Mouse (Mus musculus) right cerebral cortex, adult 18-20 months (tissue): ENCODE results near the gene Cfap157.

Experiments used
- DNase-seq: peaks from one replicate; pipeline ENCODE4 v3.0.0; 2022; ENCODE audit warnings: mixed read lengths

The Cfap157 gene

GRCm38 (mm10) chr2:32779714-32780113 lies 4.5 kb downstream of the Cfap157 start:
- no peak for DNase-seq

- peak; percentile 58 for DNase-seq
Observed at GRCm38 (mm10) chr2:32779131-32779530, 5.1 kb downstream of the Cfap157 start.

GRCm38 (mm10) chr2:32778081-32778480 lies 6.1 kb downstream of the Cfap157 start:
- DNase-seq: no peak

GRCm38 (mm10) chr2:32776192-32776591 lies 8.0 kb downstream of the Cfap157 start:
- DNase-seq: no peak

DNA sequence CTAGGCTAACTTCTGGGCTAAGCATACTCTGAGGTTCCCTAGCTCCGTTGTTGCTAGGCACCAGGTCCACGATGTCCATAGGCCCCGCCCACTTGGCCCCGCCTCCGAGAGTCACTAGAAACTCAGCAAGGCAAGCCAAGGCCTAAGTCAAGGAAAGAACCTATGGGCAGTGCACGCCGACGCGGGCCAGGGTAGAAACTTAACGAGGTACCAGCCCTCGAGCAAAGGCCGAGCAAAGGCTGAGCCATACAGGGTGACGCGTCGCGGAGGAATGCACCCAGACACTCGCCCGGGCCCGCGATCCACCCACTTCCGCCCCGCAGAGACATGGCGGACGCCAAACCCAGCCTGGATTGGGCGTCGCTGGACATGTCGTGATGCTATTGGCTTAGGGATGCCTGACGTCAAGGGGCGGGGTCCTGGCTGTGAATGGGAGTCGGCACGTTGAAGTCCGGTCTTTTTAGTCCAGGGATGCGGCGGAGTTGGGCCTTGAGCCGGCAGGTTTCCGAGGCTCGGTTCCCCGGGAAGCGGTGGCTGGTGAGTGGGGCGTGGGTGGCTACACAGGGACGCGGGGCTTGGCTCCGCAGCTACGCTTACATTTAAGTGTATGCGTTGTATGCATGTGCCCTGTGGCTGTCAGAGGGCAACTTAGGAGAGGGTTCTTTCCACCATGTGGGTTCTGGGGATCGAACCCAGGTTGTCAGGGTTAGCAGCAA lies 8.7 kb downstream of the Cfap157 start, which contains the start of the genes Ttc16 and Ptrh1:
Gene Ttc16, minus strand, starts transcription at position 275 of the 716 bp plus-strand sequence.
Gene Ptrh1, plus strand, starts transcription at position 428 of the 716 bp plus-strand sequence.
- peak; percentile 97 for DNase-seq

DNA sequence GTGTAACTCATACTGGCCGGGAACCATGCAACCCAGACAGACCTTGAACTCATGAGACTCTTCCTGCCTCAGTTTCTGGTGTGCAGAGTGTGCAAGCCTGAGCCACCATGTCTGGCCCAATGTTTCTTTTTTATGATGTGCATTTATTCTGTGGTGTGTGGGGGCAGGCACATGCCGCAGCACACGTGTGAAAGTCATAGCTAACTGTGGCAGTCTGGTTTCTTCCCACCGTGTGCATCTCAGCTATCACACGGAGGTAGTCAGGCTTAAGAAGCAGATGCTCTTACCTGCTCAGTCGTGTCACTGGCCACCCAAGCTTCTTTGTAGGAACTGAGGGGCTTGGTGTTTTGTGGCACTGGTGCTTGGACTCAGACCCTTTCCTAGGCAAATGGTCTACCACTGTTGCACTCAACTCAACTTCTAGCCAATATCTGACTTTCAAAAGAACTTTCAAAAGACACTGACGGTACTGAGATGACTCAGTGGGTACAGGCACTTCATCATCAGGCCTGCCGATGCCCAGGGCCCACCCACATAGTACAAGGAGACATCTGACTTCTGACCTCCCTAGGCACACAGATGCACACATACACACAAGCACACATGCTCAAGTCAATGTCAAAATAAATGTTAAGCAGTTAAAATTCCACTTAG lies 11.5 kb downstream of the Cfap157 start:
- DNase-seq: no peak

DNA sequence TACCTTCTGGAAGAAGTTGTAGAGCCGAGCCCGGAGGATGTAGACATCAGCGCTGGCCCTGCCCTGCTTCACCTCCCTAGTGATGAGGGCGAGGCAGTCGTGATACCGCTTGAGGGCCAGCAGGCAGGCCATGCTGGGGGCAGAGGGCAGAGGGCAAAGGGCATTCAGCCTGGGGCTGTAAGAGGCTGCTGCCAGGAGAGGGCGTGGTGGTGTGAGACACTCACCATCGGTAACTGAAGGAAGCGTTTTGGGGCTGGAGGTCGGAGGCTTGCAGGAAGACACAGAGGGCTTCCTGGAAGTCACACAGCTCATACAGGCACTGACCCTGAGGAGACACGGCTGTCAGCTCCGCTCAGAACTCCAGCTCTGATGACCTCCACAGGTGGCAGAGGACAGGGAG lies 12.3 kb downstream of the Cfap157 start:
- no peak for DNase-seq

DNA sequence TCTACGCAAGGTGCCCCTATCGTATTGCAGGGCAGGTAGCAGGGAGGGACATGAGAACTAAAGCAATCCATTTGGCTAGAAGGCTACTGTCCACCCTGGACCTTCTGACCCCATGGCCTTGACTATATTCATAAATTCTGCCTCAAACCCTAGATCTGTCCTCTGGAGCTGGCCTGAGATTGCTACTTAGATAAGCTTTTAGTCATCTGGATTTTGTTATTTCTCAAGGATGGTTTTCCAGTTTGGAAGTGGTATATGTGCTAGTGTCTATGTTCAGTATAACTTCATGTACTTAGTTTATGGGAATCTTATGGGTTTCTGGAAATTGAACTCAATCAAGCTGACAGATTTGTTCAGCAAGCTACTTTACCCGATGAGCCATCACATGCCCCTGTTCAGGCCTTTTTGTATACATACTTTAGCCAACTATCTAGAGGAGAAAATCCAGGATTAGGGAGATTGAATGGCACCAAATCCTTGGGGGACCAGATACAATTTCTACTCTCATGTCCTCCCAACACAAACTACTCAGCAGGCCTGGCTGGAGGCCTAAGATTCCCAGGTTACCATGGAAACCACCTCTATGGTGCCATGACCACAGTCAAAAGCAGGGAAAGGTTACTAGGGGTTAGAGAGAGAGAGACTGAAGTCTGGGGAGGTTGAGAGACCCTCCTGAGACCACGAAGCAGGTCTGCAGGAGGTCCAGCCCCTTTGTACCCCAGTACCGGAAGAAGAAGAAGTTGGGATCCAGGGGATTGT lies 14.7 kb downstream of the Cfap157 start:
- DNase-seq: no peak

GRCm38 (mm10) chr2:32768661-32769285 lies 15.5 kb downstream of the Cfap157 start:
- no peak for DNase-seq

DNA sequence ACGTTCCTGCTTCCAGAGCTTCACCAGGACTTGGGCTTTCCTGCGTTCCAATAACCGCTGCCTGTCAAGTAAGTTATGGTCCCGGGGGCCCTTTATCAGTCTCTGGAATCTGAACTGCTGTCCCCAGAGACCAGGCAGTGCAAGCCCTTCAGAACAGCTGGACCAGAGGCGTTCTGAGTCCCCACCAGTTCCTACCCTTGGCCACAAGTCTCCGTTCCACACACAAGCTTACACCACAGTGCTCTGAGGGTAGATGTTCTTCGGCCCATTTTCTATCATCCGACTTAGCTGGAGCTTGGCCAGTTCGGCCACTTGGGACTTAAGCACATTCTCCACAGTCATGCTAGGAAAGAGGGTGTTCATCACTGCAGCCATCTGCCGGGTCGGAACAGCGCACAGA lies 17.0 kb downstream of the Cfap157 start:
- DNase-seq: no peak

DNA sequence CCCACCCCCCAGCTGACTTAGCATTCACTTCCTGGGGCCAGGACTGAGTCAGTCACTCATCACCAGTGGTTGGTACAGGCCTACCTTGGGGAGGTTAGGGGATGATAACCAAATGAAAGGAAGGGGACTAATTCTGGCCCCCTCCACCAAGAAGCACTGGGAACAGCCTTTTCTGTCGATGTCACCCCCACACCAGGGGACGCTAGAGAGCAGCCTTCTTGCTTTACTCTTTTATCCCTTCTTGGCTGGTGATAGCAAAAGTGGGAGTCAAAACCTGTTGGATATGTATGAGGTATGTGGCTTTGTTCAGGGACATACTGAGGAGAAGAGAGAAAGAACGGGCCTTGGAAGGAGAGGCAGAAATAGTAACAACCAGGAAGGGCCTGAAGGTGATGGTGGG lies 20.9 kb downstream of the Cfap157 start:
- DNase-seq: no peak

- no peak for DNase-seq
Observed at GRCm38 (mm10) chr2:32761859-32762258, 22.4 kb downstream of the Cfap157 start.

- DNase-seq: peak; percentile 49
Observed at GRCm38 (mm10) chr2:32761361-32761760, 22.9 kb downstream of the Cfap157 start.

DNA sequence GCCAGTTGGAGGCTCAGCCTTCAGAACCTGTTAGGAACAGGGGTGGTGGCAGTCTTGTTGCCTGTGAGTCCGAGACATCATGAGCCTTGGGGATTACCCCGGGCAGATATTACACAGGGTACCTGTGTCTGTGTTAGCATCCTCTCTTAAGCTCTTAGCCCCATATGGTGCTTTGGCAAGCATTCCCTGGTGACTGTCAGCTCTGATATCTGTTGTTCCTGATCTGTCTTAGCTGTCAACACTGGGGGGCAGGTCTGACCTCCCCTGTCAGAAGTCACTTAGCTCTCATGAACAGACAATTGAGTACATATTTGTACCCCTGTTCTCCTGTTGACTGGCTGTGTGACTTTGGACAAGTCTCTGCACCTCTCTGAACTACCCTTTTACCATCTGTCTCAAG lies 25.2 kb downstream of the Cfap157 start:
- no peak for DNase-seq

- no peak for DNase-seq
Observed at GRCm38 (mm10) chr2:32758503-32758902, 25.7 kb downstream of the Cfap157 start.

GRCm38 (mm10) chr2:32757056-32757845 lies 27.0 kb downstream of the Cfap157 start, which contains the start of gene Tor2a:
TSS of gene Tor2a (plus strand) at chr2:32757234.
- DNase-seq: peak; percentile 98

DNA sequence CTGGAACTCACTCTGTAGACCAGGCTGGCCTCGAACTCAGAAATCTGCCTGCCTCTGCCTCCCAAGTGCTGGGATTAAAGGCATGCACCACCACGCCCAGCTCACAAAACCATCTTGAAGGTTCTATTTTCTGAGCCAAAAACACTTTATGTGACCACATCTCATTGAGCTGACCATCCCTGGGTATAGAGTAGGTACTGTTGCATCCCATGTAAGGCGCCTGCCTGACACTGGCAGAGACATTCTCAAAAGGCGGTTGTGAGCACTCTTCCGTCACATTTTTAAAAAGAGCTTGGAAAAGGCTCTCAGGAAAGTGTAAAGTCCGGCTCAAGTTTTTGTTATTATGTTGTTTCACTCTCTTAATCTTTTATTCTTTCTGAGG lies 27.6 kb downstream of the Cfap157 start:
- no peak for DNase-seq

- no peak for DNase-seq
Observed at GRCm38 (mm10) chr2:32752181-32752580, 32.0 kb downstream of the Cfap157 start.

GRCm38 (mm10) chr2:32751665-32752033 lies 32.6 kb downstream of the Cfap157 start:
- no peak for DNase-seq

GRCm38 (mm10) chr2:32750887-32751664 lies 33.2 kb downstream of the Cfap157 start:
- DNase-seq: no peak

DNA sequence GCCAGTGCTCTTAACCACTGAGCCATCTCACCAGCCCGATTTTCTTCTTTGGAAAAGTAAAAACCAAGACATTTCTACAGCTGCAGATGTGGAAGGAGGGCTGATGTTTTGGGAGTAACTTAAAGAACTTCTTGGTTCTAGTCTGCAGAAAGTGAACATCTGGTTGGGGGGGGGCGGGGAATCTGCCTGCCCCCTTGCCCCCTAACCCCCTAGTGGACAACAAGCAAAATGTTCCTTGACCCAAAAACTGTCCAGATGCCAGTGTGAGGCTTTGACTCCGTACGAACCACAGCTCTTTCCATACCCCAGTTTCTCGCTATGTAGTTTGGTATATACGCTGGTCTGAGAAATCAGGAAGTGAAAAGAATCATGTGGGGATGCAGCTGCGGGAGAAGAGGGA lies 34.0 kb downstream of the Cfap157 start:
- no peak for DNase-seq

DNA sequence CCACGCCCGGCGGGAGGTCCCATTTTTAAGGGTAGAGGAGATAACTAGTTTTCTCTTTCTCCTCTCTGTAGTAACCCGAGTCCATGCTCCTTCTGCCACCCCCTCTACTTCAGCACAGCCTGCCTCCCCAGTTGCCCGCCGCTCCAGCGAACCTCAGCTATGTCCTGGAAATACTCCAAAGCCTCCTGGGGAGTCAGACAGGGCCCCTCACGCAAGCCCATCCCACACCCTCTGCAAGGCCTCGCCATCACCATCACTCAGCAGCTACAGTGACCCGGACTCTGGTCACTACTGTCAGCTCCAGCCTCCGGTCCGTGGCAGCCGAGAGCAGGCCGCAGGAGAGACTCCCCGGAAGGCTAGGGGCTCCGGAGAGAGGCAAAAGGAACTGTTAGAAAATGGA lies 35.1 kb downstream of the Cfap157 start:
- no peak for DNase-seq
